Mouse (Mus musculus) T-helper 17 cell (primary cell): Measurements from ENCODE around the gene Elk1.

Source experiments
- in situ Hi-C, 2 experiments: fragments of 300-600 bp; cut with MboI, MseI; formaldehyde crosslinking; loops; 1 replicate in 1 of 2; 2 replicates in 1 of 2; pipeline ENCODE4 v1.15.1; 2025; ENCODE audit warnings: high pct_unique_total_duplicates in 2 of 2

Gene Elk1

GRCm38 (mm10) chrX:20950191-20950880 lies at the start of gene Elk1:
Gene Elk1, minus strand, starts transcription at chrX:20950608.
- in situ Hi-C loops, result loop anchor here (5.0 to 10.0 kb wide), 3 partner anchors 106 to 278 kb away; partner anchors contain the start of gene Cdk16 (in 1 of the 2)

GRCm38 (mm10) chrX:20980901-20981300 lies 30.5 kb upstream of the Elk1 start:
- in situ Hi-C loops, result no loop called here

DNA sequence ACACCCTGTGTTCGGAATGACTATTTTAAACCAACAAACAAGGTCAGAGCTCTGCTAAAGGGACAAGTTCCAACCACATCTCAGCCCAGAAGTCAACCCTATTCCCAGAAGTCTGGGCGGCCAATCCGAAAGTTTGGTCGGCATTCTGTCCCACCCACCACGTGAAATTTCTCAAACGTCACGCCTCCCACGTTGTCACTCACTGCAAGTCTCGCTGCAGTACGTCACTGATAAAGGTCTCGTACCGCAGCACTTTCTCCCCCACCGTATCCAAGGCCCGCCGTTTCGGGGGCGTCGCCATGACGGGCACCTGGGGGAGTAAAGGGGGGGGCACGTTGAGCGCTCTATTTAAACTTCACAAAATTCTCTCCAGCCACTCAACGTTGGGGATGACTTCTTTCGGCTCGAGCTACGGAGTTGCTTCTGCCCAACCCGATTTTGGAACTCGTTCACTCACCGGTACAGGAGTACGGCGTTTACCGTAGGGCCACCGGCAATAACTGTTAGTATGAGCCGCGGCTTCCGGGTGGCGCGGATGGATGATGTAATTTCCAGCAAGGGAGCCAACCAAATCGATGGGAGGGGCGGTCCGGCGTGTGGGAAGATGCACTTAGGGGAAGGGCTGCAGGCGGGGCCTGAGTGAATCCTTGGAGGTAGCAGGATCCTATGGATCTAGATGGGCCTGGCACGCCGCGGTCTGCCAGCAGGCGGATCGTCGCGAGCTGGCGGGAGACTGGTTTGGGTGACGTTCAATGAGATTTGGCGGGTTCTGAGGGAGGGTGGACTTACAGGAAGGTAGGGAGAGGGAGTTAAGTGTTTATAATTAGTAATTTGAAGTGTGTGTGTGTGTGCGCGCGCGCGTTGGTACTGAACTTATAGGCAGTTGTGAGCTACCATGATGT lies 11.3 kb upstream of the Elk1 start, which contains the start of gene Uxt:
TSS of gene Uxt (minus strand) at position 541 of the 902 bp plus-strand sequence.
- in situ Hi-C loops, result no loop called here

- in situ Hi-C loops, result loop anchor here in 1 of 2 experiments (5.0 kb wide), 1 partner anchor 84 kb away; no protein-coding TSS in a partner anchor
These were observed 4.4 kb downstream of the Elk1 start for GRCm38 (mm10) chrX:20946055-20946454.

DNA sequence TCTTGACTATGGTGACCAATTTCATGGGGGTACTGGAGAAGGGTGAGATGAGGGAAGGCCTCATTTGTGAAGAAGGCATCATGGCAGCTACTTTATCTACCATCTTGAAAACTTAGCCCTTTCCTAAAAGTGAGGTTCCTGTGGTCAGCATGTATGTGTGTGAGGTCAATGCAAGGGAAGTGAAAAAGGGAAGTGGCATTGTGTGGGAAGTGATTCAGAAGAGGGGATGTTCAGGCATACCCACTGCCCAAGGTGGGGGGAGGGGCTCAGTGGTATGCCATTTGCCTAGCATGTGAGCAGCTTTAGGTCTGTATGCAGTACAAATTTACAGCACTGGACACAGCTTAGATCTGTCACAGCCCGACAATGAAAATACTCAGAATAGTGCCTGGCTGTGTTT lies 18.4 kb downstream of the Elk1 start:
- in situ Hi-C loops, result no loop called here

GRCm38 (mm10) chrX:20931364-20931763 lies 19.0 kb downstream of the Elk1 start, which contains the start of gene Cfp:
Gene Cfp, minus strand, starts transcription at chrX:20931555.
- in situ Hi-C loops, result no loop called here

DNA sequence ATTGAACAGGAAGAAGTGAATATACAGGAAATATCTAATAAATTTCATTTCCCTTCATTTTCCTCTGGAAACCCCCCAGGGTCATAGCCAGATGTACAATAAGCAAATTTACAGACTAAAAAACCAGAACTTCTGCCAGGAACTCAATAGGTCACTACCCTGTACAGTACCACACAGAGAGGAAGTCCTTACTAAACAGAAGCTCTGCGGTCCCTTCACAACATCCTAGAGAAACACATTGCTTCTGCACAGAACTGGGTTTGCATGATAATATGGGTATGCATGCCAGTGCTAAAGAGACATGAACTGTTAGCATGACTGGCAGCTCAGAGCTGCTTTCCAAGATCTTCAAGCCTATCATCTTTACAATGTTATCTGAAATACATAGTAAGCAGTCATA lies 20.5 kb downstream of the Elk1 start:
- in situ Hi-C loops, result no loop called here

GRCm38 (mm10) chrX:20924976-20925375 lies 25.4 kb downstream of the Elk1 start:
- in situ Hi-C loops, result no loop called here

- in situ Hi-C loops, result no loop called here
These were observed 26.9 kb downstream of the Elk1 start for GRCm38 (mm10) chrX:20923506-20923905.

- in situ Hi-C loops, result no loop called here
These were observed 29.0 kb downstream of the Elk1 start for GRCm38 (mm10) chrX:20921366-20921765.

GRCm38 (mm10) chrX:20920844-20921364 lies 29.5 kb downstream of the Elk1 start, which contains the start of gene Syn1:
Gene Syn1, minus strand, starts transcription at chrX:20921004.
- in situ Hi-C loops, result no loop called here

DNA sequence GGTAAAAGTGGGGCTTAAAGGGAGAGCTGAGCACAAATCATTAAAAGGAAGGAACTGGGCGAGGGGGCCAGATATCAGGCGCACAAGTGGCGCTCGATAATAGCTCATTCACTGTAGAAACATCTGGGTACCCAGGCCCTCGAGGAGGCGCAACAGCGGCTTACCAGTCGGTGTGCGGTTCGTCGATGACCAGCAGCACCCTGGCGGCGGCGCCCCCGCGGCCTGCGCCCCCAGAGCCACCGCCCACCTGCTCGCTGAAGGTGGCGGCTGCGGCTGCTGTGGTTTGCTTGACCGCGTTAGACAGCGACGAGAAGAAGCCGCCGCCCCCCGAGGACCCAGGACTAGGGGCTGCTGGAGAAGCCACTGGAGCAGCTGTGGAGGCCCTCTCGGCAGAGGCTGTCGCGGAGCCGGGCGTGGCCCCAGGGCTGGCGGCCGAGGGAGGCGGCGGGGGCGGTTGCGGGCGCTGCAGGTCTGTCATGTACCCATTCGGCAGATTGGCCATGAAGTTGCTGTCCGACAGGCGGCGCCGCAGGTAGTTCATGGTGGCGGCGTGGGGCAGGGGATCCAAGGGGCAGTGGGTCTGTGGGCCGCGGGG lies 30.1 kb downstream of the Elk1 start:
- in situ Hi-C loops, result no loop called here

- in situ Hi-C loops, result no loop called here
These were observed 35.3 kb downstream of the Elk1 start for GRCm38 (mm10) chrX:20915075-20915474.

GRCm38 (mm10) chrX:20913726-20914125 lies 36.7 kb downstream of the Elk1 start:
- in situ Hi-C loops, result no loop called here

DNA sequence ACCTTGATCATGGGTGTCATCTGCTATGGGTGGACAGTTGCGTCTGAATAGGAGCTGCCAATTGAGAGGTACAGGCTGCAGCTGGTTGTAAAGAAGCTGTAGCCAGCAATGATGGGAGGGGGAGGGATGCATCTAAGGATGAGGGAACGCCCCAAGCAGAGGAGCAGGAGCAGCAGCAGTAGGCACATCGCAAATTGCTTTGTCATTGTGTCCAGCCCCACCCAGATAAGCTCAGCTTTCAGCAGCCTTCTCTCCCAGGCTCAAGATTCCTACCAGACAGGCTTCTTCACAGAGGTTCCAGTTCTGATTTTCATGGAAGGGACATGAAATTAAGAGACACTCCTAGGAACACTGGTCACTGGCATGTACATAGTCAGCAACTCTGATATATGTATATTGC lies 40.3 kb downstream of the Elk1 start:
- in situ Hi-C loops, result no loop called here
